Mouse (Mus musculus) kidney, embryonic 15.5 days (tissue): ENCODE measurements around the gene Fam111a. TPM values are rescaled to one million over a fixed set of nuclear protein-coding genes. Genes with fewer than 3 reads are reported as not detected.
A peak's percentile ranks its signal among the peaks of the same experiment; 100 is the strongest.

Experiments
- ATAC-seq: fragments of 200-750 bp; cut with Nextera tagmentation; replicated peaks from 2 replicates; pipeline ENCODE4 v1.8.0; 2017; ENCODE audit warnings: moderate TSS enrichment; ENCODE audit not compliant: low FRiP score
- H3K27ac ChIP-seq: fragments of 300-500 bp; sonication (generic); 2 replicates; pipeline ENCODE4 v1.5.1; 2015; ENCODE audit warnings: mild to moderate bottlenecking, inconsistent platforms
- H3K27me3 ChIP-seq: fragments of 300-500 bp; sonication (generic); 2 replicates; pipeline ENCODE4 v1.6.1; 2015; ENCODE audit warnings: inconsistent platforms
- H3K36me3 ChIP-seq: fragments of 300-500 bp; sonication (generic); 2 replicates; pipeline ENCODE4 v1.6.1; 2015; ENCODE audit warnings: inconsistent platforms
- H3K4me1 ChIP-seq: fragments of 300-500 bp; sonication (generic); 2 replicates; pipeline ENCODE4 v1.6.1; 2015; ENCODE audit warnings: inconsistent platforms
- H3K4me2 ChIP-seq: fragments of 300-500 bp; sonication (generic); 2 replicates; pipeline ENCODE4 v1.6.1; 2015; ENCODE audit warnings: moderate library complexity, mild to moderate bottlenecking, inconsistent platforms
- H3K4me3 ChIP-seq: fragments of 300-500 bp; sonication (generic); replicated peaks from 2 replicates; pipeline ENCODE4 v1.5.1; 2015; ENCODE audit warnings: mild to moderate bottlenecking, inconsistent platforms
- H3K9ac ChIP-seq: fragments of 300-500 bp; sonication (generic); 2 replicates; pipeline ENCODE4 v1.6.1; 2015; ENCODE audit warnings: mild to moderate bottlenecking, inconsistent platforms
- H3K9me3 ChIP-seq: fragments of 300-500 bp; sonication (generic); replicated peaks from 2 replicates; pipeline ENCODE4 v1.6.1; 2016; ENCODE audit warnings: inconsistent platforms
- WGBS: fragments of 180-500 bp; shearing (Covaris S2); methylation state at CpG from one replicate; pipeline ENCODE4 v1.1.7; 2015; ENCODE audit warnings: mixed read lengths; 5-methylcytosine and 5-hydroxymethylcytosine counted together
- polyA plus RNA-seq: library from polyadenylated mRNA; unstranded; fragments of >200 nt; fragmentation: Nextera tagmentation; extraction: Ambion mirVana; gene quantifications from 2 replicates; pipeline ENCODE4 v1.2.1, GENCODE M21; 2015

Gene Fam111a
- polyA plus RNA-seq, 1 experiment from 2014 or later = 25.3 TPM

GRCm38 (mm10) chr19:12567011-12567410, 21.5 kb downstream of the Fam111a start:
- no peaks in the 10 kb centered on the region for H3K4me1 ChIP-seq
- H3K27ac ChIP-seq = no peak overlapping the region
- no peak overlapping the region for H3K4me2 ChIP-seq
- no peak overlapping the region for H3K9ac ChIP-seq
- no peak overlapping the region for H3K4me3 ChIP-seq
- no peaks in the 10 kb centered on the region for H3K27me3 ChIP-seq
- H3K9me3 ChIP-seq = no peaks in the 10 kb centered on the region
- H3K36me3 ChIP-seq = no peaks in the 10 kb centered on the region
- 63% methylated on average over 4 of the region's 4 CpGs for WGBS
- ATAC-seq = no peak

DNA sequence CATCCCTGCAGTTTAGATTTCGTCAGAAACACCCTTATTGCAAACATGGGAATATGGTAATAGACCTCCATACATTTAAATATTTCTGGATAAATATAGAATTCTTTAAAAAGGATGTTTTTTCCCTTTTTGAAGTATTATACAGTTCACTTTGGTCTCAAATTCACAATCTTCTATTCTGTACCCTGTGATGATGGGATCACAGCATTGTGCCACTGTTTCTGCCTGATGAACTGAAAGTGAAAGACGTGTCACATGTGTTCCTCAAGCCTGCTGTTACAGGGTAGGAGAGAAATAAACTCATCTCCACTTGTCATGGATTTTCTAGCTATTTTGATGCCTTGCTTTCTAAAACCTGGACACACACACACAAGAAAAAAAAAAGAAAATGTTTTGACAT, 25.3 kb downstream of the Fam111a start:
- Histone ChIP-seq H3K9ac (no peak overlapping the region), H3K4me3 (no peak overlapping the region), H3K27ac (no peak overlapping the region), H3K4me2 (no peak overlapping the region), H3K27me3 (no peaks in the 10 kb centered on the region), H3K4me1 (peaks cover 19% of the 10 kb centered on the region), H3K36me3 (no peaks in the 10 kb centered on the region), H3K9me3 (no peaks in the 10 kb centered on the region)
- 75% methylated on average over 2 of the region's 2 CpGs for WGBS
- no peak for ATAC-seq

DNA sequence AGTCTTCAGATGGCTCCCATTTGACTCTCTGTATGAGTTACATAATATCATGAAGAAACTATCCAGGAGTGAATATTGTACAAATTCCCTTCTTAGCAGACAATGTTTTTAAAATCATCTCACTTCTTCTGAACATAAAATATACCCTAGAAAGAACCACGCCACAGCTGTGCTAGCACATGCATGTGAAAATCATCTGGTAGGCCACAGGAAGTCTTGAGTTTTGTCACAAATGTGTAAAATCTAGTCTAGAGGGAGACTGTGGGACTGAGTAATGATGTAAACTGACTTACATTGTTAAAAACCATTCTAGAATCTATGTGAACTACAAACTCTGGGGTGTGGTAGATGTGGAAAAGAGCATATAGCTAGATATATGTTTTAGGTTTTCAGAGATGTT, 26.1 kb downstream of the Fam111a start:
- no peak overlapping the region for H3K4me2 ChIP-seq
- no peak overlapping the region for H3K4me3 ChIP-seq
- H3K9me3 ChIP-seq = no peaks in the 10 kb centered on the region
- H3K4me1 ChIP-seq = peaks cover 19% of the 10 kb centered on the region
- no peak overlapping the region for H3K9ac ChIP-seq
- H3K36me3 ChIP-seq = peaks cover 1% of the 10 kb centered on the region
- no peaks in the 10 kb centered on the region for H3K27me3 ChIP-seq
- WGBS = 76% methylated on average over 1 of the region's 1 CpGs
- ATAC-seq = no peak
- H3K27ac ChIP-seq = no peak overlapping the region

GRCm38 (mm10) chr19:12572614-12573265, 27.2 kb downstream of the Fam111a start:
- peaks cover 12% of the 10 kb centered on the region for H3K36me3 ChIP-seq
- peak overlapping the region; percentile 75 for H3K4me2 ChIP-seq
- no peaks in the 10 kb centered on the region for H3K9me3 ChIP-seq
- H3K27me3 ChIP-seq = no peaks in the 10 kb centered on the region
- ATAC-seq = peak; percentile 3; the same call in 1 of the 2 replicates
- H3K27ac ChIP-seq = peak overlapping the region; percentile 71
- no peak overlapping the region for H3K9ac ChIP-seq
- H3K4me1 ChIP-seq = peaks cover 19% of the 10 kb centered on the region
- H3K4me3 ChIP-seq = peak overlapping the region; percentile 49
- WGBS = 87% methylated on average over 1 of the region's 1 CpGs

DNA sequence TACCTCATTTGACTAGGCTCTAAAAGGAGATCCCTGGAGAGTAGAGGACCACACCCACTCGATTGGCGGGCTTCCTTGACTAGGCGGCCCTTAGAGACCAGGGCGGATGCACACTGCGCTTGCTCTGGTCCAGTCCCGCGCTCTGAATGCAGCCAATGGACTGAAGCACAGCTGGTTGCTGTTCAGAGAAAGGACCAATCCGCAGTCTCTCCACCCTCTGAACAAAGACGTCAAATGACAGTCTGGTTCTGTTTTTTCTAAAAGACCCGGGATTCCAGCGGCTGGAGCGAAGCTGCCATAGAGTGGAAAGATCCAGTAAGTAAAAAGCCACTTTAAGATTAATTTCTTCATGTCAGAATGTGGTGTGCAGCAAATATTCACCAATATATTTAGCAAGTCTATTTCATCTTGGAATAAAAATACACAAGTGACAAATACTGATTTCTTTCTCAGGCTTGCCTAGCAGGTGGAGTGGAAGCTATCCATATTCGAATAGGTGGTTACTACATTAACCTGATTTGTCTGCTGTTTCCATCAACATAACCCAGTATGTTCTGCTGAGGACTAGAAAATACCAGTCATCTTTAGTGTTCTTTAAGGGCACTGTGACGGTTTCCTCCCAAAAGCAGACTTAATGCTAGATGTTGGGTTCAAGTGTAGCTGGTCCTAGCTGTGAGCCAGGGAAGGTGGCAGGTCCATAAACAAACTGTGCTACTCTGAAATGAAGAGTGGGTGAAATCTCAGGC, 27.9 kb downstream of the Fam111a start:
- H3K36me3 ChIP-seq = peaks cover 19% of the 10 kb centered on the region
- H3K4me2 ChIP-seq = peak overlapping the region; percentile 75
- peak; percentile 100 for ATAC-seq
- no peaks in the 10 kb centered on the region for H3K9me3 ChIP-seq
- peak overlapping the region; percentile 47 for H3K9ac ChIP-seq
- WGBS = 6% methylated on average over 14 of the region's 14 CpGs
- H3K4me1 ChIP-seq = peaks cover 19% of the 10 kb centered on the region
- H3K4me3 ChIP-seq = peak overlapping the region; percentile 49
- H3K27me3 ChIP-seq = no peaks in the 10 kb centered on the region
- H3K27ac ChIP-seq = peak overlapping the region; percentile 78

DNA sequence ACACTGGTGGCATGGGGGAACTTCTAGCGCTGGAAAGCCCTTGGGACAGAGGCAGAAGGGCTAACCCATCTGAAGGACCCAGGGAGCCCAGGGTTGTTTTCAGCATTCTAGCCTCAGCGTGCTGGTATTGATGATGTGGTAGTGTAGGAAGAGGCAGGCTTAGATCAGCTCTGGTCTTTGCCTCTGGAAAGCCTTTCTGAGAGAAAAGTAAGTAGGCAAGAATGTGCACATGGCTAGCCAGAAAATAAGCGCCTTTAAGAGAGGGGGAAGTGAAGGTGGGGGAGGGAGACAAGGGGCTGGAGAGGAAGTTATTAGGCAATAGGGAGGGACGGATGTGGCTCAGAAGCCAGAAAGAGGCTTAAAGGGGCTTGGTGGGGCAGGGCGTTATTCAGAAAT, 28.5 kb downstream of the Fam111a start:
- Histone ChIP-seq H3K9me3 (no peaks in the 10 kb centered on the region), H3K36me3 (peaks cover 23% of the 10 kb centered on the region), H3K4me2 (peak overlapping the region; percentile 75), H3K9ac (peak overlapping the region; percentile 47), H3K4me1 (peaks cover 19% of the 10 kb centered on the region), H3K27me3 (no peaks in the 10 kb centered on the region), H3K27ac (peak overlapping the region; percentile 78), H3K4me3 (peak overlapping the region; percentile 49)
- 10% methylated on average over 5 of the region's 5 CpGs for WGBS
- no peak for ATAC-seq

DNA sequence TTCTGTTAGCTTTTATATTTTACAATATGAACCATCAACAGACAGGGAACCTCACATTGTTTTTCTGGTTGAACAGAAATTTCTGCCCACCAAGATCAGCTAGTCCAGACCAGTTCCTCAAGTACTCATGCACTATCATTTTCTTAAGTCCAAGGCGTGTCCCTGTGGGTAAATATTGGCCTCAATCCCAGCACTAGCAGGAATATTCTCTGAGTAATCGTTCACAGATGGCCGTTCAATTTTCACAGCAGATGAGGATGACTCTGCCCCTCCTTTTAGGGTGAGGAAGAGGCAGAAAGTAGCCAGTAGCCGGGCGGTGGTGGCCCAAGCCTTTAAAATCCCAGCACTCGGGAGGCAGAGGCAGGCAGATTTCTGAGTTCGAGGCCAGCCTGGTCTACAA, 29.6 kb downstream of the Fam111a start:
- peaks cover 26% of the 10 kb centered on the region for H3K36me3 ChIP-seq
- no peak overlapping the region for H3K27ac ChIP-seq
- no peak for ATAC-seq
- H3K4me2 ChIP-seq = peak overlapping the region; percentile 75
- peaks cover 19% of the 10 kb centered on the region for H3K4me1 ChIP-seq
- H3K9me3 ChIP-seq = no peaks in the 10 kb centered on the region
- no peak overlapping the region for H3K9ac ChIP-seq
- H3K4me3 ChIP-seq = no peak overlapping the region
- no peaks in the 10 kb centered on the region for H3K27me3 ChIP-seq
- WGBS = 81% methylated on average over 7 of the region's 7 CpGs

DNA sequence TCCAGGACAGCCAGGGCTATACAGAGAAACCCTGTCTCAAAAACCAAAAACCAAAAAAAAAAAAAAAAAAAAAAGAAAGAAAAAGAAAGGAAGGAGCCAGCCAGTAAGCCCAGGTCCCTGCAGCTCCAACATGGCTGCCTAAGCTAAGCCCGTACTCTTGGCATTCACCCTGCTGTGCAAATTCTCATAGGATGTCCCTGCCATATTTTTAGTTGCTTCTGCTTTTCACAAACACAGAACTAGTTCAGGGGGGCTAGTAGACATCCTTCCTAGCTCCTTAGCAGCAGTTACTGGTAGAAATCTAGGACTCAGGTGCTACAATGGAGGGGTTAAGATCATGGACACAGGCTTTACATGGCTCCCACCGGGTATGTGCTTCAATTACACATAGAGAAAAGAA, 30.0 kb downstream of the Fam111a start:
- Histone ChIP-seq H3K4me1 (peaks cover 19% of the 10 kb centered on the region), H3K4me2 (no peak overlapping the region), H3K9me3 (no peaks in the 10 kb centered on the region), H3K36me3 (peaks cover 26% of the 10 kb centered on the region), H3K27me3 (no peaks in the 10 kb centered on the region), H3K9ac (no peak overlapping the region), H3K4me3 (no peak overlapping the region), H3K27ac (no peak overlapping the region)
- WGBS = 90% methylated on average over 2 of the region's 2 CpGs
- no peak for ATAC-seq

GRCm38 (mm10) chr19:12576639-12577038, 31.1 kb downstream of the Fam111a start:
- no peak overlapping the region for H3K27ac ChIP-seq
- H3K4me3 ChIP-seq = no peak overlapping the region
- no peaks in the 10 kb centered on the region for H3K27me3 ChIP-seq
- no peak overlapping the region for H3K4me2 ChIP-seq
- no peaks in the 10 kb centered on the region for H3K9me3 ChIP-seq
- 86% methylated on average over 2 of the region's 2 CpGs for WGBS
- H3K36me3 ChIP-seq = peaks cover 26% of the 10 kb centered on the region
- ATAC-seq = no peak
- H3K4me1 ChIP-seq = peaks cover 19% of the 10 kb centered on the region
- H3K9ac ChIP-seq = no peak overlapping the region

DNA sequence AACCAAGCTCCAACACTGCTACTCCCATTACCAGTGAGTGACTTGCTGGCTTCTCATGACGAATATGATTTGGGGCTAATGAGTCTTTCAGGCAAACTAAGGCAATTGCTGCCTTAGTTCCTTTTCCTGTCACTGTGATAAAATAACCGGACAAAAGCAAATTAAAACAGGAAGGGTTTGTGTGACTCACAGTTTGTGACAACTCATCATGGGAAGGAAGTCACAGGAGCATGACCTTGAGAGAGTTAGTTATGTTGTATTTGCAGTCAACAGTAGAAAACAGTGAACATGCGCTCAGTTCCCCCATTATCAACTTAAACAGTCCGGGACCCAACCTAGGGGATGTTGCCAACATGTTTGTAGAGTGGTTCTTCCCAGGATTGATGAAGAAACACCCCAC, 39.8 kb downstream of the Fam111a start:
- Histone ChIP-seq H3K4me2 (no peak overlapping the region), H3K27ac (no peak overlapping the region), H3K9me3 (no peaks in the 10 kb centered on the region), H3K9ac (no peak overlapping the region), H3K27me3 (no peaks in the 10 kb centered on the region), H3K4me3 (no peak overlapping the region), H3K36me3 (peaks cover 19% of the 10 kb centered on the region), H3K4me1 (no peaks in the 10 kb centered on the region)
- no peak for ATAC-seq
- WGBS = 72% methylated on average over 4 of the region's 4 CpGs

- Histone ChIP-seq H3K36me3 (peaks cover 11% of the 10 kb centered on the region), H3K4me1 (peaks cover 6% of the 10 kb centered on the region), H3K4me3 (no peak overlapping the region), H3K27ac (no peak overlapping the region), H3K27me3 (peaks cover 4% of the 10 kb centered on the region), H3K4me2 (no peak overlapping the region), H3K9ac (no peak overlapping the region), H3K9me3 (no peaks in the 10 kb centered on the region)
- no peak for ATAC-seq
- WGBS = 9% methylated on average over 1 of the region's 1 CpGs
Observed at GRCm38 (mm10) chr19:12591908-12592307, 46.4 kb downstream of the Fam111a start.

DNA sequence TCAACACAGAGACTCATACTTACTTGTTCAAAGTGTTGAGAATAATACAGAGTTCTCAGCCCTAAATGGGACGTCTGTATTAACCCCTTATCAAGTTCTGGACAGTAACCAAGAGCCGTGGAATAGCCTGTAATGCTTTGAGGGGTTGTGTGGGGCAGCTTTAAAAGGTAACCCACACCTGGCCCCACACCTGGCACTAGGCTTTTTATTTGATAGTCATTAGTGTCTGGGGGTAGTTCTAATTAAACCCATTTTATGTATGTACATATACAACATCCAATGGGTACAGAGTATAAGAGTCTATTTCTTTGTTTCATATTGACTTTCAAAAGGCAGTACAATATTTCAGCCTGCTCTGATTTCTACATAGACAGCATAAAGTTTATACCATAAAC, 49.6 kb downstream of the Fam111a start:
- peak overlapping the region; percentile 98 for H3K4me2 ChIP-seq
- no peaks in the 10 kb centered on the region for H3K36me3 ChIP-seq
- H3K9me3 ChIP-seq = no peaks in the 10 kb centered on the region
- H3K27ac ChIP-seq = no peak overlapping the region
- ATAC-seq = no peak; the same call in 1 of the 2 replicates
- peaks cover 9% of the 10 kb centered on the region for H3K27me3 ChIP-seq
- H3K4me3 ChIP-seq = peak overlapping the region; percentile 68
- peaks cover 8% of the 10 kb centered on the region for H3K4me1 ChIP-seq
- H3K9ac ChIP-seq = no peak overlapping the region
- 60% methylated on average over 2 of the region's 2 CpGs for WGBS
